Mouse (Mus musculus) layer of hippocampus, postnatal 10 days (tissue): Measurements from ENCODE around the gene Sptb. TPM values are rescaled to one million over a fixed set of nuclear protein-coding genes. Genes with fewer than 3 reads are reported as not detected.
A peak's percentile ranks its signal among the peaks of the same experiment; 100 is the strongest.

Experiments used
- DNase-seq, 2 experiments: peaks; one replicate each; pipeline ENCODE4 v3.0.0; 2021; ENCODE audit warnings: low spot score in 2 of 2
- total RNA-seq, 2 experiments: library from RNA; stranded (reverse); gene quantifications; 2 replicates each; pipeline ENCODE4 v1.2.3; 2021

Sptb gene
- total RNA-seq, 2 experiments from 2014 or later = 62.8 to 69.1 TPM

DNA sequence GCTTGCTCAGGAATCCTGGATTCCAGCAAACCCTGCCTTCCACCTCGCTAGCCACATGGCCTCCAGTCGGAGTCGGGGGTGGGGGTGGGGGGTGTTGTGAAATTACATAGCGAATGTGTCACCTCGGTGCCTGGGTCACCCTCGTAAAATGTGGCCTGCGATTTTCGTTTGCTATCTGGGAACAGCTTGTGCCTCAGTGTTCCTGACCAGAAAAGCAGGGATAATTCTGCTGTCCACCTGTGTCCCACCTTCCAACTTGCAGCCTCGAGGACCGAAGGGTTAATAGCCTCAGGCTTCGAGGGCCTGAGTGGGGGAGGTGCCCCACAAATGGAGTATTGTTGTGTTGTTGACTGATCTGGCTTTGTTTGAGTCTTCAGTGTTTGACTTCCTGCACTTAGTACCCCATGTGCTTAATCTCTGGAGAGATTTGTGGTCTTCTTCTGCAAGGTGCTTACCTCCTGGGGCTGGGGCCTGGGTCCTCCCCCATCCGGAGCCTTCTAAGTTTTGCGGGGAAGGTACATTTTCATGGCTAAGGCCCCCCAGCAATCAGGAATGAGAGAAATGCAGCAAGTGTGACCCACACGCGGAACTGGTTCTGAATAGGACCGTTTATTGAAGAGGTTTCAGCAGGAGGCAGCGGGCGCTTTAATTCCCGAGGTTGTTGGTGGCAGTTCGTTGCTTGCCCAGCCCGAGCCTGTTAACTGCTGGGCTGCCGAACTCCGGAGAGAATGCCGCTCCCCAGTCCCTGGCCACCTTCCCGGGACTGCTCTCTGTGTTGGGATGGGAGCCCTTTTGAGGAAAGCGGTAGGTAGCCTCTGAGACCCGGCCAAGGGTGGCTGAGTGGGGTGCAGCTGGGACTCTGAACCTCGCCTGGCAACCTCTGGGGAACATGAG is 163.7 kb downstream of the Sptb start:
- peak; percentile 59 to 70 for DNase-seq

DNA sequence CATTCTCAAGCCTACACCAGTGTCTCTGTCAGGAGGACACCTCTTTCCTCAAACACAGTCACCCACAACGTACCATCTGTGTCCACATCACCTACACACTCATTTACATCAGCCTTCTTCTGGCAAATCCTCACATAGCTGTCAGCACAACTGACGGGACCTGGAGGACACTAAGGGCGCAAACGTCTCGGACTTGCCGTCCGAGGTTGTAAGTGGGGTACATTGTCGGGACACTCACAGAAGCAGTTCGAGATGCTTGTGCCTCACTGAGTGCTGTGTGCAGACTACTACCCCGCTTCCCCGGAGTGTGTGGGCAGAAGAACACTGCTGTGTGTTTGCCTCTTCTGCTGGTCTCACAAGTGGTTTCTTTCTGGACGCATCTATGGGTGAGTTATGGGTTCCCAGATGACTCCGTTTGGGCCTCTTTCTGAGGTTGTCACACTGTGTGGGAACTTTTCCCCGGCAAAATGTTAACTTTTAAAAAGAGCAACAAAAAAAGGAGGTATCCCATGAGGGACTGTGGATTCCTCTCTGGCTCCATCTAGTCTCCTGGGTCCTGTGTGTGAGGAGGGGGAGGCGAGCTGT is 164.5 kb downstream of the Sptb start:
- no peak for DNase-seq

DNA sequence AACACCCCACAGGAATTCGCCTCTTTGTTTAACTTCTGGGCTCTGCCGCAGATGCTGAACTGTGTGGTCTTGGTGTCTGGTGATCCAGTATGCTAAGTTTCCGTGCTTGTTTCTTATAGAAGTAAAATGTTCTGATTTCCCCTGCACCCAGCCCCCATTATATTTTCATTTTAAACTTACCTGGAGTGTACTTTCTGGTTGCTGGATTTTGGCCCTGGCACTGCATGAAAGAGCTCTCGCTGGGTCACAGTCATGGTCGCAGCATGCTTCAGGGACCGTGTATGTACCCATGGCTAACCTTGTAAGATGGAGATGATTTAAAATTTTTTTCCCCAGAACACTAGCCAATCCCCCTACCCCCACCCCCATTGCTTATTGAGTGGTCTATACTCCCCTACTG is 168.5 kb downstream of the Sptb start:
- no peak for DNase-seq

DNA sequence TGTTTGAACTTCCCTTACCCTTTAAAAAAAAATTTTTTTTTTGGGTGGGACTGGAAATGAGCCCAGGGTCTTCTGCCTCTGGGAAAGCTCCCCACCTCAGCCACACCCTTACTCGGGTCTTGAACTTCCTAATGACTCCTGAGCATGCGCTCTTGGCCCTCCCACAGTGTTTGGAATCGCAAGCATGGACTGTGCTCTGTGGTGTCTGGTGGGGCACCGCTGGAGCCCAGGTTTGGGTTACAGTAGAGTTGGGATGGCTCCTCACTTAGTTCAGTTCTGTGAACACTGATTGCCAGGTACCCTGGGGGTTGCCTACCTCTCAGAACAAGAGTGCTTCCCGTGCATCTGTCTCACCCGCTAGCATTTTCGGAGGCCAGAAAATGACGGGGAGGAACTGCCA is 168.9 kb downstream of the Sptb start:
- DNase-seq = no peak

DNA sequence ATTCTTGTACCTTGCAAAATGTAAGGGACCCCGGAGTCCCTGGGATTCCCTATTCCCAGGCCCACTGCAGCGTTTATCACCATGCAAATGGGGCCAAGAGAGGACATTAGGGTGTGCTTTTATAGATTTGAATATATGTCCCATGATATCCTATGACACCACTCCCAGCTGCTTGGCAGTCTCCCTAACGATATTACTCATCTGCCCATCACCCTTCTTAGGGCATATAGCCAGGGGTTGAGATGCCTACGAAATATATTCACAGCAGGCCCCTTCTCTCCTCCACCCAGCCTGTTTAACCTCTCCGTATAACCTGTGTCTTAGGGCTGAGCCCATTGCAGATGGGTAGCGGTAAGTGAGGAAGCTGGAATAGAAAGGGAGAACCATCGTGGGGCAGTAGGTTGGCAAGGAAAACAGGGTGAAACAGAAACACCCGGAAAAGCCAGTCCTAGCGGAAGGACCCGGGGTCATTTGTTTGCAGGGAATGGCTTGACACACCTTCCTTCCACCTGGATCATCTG is 169.6 kb downstream of the Sptb start:
- no peak for DNase-seq

DNA sequence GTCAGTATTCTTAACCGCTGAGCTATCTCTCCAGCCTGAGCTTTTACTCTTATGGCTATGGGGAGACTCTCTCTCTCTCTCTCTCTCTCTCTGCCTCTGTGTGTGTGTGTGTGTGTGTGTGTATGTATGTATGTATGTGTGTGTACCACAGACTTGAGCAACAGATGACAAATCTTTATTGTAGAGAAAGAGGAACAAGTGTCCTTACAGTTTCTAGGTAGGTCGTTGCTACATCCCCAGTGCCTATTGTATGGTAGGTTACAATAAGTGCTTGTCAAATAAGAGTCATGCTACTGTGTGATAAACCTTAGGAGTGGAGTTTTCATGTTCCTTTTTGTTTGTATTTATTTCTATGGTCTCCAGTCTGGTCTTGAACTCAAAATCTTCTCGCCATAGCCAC is 170.2 kb downstream of the Sptb start:
- DNase-seq = no peak

DNA sequence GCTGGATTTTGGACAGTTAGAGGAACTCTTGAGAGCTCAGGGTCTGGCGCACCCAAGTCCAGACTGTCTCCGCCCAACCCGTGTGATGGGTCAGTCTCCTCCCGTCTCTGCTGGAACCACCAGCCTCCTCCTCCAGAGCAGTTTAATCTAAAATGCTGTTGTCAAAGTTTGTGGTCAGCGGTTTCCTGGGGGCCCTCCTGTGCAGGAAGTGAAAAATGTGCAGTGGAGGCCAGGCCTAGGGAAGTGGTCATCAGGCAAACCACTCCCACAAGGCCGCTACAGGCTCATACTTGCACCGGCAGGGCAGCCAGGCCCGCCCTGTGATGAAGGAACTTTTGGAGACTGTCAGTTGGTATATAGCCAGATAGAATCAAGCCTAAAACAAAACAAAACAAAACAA is 172.9 kb downstream of the Sptb start:
- no peak for DNase-seq

DNA sequence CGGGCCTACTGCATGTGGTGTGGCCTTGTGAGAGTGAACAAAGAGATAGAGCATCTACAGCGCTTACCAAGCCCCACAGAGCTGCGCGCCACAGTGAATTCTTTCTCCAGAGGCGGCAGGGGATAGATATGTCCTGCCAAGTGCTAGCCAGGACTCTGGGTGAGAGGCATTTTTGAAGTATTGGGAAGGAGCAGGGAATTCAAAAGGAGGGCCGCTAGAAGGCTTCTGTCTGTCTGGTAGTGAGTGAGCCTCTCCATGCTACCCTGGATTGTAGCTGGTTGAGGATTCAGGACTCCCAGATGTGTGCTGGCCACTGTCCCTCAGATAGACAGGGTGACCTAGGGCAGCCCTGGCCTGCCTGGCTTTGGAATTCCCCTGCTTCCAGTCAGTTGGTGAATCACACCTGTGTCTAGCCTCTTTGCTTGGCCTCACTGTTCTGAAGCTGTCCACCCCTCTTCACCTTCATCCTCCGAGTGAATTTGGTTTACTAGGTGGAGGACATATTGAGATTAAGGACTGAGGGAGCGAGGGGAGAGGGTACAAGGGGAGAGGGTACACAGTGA is 173.7 kb downstream of the Sptb start:
- no peak for DNase-seq

DNA sequence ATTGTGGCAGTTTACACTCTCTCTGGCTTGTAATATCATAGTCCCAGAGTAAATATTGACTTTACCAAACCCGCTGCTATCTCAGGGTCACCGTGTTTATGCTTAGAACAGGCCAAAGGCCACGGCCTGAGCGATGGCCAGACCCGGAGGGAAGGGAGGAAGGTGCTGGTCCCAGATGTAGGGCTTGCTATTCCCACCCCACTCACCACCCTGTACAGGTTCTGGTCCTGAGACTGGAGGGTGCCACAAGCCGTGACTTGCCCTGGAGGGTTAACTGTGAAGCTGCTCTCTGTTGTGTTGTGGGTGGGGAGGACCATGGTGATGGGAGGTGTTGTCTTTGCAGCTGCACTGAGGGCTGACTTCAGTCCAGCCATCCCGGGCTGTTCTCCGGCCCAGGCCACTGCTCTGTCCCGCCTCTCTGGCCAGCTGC is 174.9 kb downstream of the Sptb start:
- no peak for DNase-seq

DNA sequence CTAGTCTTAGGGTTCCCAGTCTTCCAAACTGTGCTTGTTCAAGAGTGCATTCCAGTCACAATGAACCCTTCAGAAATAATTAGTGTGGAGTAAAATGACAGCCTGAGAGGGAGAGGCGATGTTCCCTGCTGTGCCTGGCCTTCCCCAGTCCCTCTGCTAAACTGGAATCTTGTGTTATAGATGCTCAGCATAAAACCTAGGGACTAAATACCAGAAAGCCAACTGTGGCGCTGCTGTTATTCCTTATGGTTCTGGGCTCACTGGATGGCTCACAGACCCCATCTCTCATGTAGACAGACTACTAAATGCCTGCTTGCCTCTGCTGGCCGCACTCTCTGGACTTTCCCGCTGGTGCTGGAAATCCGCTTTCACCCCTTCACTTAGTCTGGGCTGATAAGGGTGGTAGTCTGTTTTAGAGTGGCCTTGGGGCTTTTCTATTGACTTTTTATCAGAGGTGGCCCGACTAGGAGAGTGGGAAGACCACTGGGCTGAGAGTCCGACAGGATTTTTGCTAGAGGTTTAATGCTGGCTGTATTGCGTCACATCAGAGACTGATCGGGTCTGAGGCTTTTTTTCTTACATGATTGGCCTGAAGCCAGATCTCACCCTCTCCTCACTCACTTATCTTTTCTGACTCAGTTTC is 175.6 kb downstream of the Sptb start:
- DNase-seq = no peak

DNA sequence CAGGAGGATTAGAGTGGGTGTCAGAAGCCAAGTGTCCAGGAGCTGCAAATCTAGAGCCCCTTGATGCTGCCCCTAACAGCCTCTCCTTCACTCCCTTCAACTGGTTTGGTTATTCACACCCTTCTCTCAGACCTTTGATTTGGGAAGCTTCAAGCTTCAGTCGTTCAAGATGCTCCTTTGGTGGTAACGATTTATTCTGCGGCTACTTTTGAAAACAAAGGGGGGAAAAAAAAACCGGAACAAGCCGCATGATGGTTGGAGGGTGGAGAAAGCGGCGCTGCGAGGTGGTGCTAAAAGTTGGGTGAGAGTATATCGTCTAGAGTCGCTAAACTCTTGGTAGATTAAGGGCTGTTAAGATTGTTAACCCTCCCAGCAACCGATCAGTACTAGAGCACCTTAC is 176.1 kb downstream of the Sptb start:
- no peak for DNase-seq

DNA sequence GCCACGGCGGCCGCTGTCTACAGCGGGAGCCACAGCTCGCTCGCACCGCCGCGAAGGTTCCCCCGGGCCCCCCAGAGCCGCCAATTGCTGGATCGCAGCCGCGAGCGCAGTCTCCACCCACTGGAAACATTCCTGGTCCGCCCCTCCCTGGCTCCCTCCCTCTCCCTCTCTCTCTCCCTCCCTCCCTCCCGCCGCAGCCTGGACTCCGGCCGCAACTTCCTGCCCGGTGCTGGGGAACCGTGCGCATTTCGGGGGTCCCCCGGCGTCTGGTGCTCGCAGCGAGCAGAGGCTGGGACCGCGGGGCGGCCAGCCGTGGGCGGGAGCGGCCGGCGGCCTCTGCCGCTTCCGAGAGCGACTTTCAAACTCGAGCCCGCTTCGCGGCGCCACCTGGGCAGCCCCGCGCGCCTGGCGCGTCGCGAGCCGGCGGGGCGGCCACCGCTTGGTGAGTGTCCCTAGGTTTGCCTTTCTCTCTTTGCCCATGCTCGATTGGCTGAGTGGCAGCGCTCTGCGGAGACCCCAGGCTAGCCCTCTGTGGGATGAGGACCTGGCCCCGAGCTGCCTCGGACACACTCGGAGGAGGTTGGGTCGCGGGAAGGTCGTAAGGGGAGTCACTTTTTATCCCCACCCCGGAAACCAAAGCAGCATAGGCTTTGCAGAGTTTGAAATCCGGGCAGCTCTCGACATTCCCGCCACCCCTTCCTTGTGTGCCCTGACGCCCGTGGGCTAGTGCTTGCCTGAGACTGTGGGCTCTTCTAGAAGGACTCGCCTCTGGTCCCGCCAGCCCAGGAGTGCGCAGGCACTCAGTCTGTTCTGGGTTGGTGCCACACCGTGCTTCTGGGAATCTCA is 176.7 kb downstream of the Sptb start:
- DNase-seq = peak; percentile 65 to 70

DNA sequence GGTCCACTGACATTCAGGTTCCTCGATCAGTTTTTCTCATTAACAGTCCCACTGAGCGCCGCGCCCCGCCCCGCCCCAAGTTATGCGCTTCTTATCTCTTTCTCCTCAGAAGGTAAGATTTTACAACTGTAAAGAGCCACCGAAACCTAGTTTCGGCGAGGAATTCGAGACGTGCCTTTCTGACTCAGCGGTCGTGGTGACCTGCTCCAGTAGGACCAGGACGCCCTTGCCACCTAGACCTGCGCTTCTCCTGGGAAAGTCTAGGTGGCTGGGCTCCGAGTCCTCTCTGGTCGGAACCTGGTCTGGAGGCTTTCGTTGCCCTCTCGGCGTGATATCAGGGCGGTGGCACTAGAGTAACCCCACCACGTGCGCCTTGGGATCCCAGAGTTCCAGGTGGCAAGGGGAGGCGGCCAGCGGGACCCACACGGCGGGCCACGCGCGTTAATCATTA is 177.4 kb downstream of the Sptb start:
- DNase-seq = no peak

DNA sequence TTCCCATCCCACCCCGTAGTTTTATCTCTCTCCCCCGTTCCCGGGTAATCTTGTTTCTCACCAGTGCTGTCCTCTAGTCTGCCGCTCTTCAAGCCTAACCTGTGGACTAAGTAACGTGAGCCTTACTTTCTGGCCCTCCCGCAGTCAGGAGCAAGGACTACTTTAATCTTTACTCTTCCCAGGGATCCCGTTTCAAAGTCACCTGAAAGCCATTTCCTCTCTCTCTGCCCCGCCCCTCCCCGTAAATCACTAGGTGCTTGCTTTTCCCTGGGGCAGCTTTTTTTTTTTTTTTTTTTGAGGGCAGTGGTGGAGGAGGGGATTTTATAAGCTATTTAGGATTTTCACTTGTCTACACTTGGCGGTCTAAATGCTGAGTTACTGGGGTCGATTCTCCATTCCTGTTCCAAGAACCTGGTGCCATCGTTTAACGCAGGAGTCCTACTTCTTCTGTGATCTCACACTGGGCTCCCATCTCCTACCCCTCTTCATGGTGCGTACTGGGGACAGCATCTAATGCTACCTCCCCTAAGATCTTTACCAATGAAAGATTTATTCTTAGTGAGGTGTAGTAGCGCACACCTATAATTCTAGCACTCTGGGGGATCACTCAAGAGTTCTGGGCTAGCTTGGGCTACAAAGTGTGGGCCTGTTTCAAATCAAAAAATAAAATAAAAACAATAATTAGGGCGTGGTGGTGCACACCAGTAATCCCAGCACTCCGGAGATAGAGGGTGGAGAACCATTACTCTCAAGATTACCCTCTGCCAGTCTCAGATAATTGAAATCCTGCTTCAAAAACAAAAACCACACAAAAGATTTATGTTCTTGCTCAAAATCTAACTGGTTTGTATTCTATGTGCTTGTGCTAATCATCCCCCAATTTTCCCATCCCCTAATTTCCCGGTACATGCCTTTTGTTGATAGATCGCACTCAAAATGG is 178.1 kb downstream of the Sptb start:
- DNase-seq = no peak

DNA sequence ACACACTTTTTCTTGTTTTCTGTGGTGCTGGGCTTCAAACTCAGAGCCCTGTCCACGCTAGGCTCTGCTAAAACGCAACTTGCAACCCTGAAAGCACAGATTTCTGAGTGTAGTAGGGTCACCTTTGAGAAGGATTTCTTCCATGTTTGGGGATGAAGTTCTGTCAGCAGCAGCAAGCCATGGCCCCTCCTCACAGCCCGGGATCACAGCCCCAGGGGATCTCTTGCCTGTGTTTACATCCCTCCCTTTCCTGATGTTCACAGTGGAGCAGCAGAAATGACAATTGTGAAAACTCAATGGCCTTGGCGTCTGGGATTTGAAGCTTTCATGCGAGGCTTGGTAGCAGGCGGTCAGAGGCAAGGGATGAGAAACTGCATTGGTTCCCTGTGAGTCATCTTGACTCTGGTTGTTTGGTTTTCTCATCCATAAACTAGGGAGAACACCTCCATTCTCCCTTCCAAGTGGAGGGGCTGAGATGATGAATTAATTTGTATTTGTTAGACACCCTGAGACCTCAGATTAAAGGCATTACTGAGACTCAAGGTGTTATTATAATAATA is 179.7 kb downstream of the Sptb start, which contains the start of gene Plekhg3:
Gene Plekhg3, plus strand, starts transcription at position 312 of the 560 bp plus-strand sequence.
- DNase-seq = no peak
